Mouse (Mus musculus): ENCODE data around the gene Helz.

Gene Helz

GRCm38 (mm10) chr11:107724603-107725002 lies 176.9 kb downstream of the Helz start:
- no peak for DNase-seq (ENCODE audit: low read depth, low spot score)

GRCm38 (mm10) chr11:107728073-107728863 lies 180.5 kb downstream of the Helz start:
- no peak for DNase-seq (ENCODE audit: low read depth, low spot score)

GRCm38 (mm10) chr11:107729141-107729540 lies 181.4 kb downstream of the Helz start:
- DNase-seq (ENCODE audit: low read depth, low spot score), result no peak

DNA sequence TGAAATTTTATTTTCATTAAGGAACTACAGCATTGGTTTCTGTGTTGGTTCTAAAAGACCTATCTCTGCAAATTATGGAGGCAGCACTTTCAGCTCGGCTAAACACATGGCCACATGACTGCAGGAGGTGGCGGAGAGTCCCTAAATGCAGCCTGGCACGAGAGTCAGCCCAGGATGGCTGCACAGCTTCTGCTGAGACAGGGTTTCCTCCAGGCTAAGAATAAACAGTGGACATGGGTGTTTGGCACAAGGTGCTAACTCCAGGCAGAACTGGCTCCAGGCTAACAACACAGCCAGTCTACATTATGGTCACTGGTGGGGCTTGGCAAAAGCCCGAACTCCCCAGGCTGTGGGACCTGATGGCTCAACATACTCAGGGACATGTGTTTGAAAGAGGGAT lies 183.2 kb downstream of the Helz start:
- no peak for DNase-seq (ENCODE audit: low read depth, low spot score)

DNA sequence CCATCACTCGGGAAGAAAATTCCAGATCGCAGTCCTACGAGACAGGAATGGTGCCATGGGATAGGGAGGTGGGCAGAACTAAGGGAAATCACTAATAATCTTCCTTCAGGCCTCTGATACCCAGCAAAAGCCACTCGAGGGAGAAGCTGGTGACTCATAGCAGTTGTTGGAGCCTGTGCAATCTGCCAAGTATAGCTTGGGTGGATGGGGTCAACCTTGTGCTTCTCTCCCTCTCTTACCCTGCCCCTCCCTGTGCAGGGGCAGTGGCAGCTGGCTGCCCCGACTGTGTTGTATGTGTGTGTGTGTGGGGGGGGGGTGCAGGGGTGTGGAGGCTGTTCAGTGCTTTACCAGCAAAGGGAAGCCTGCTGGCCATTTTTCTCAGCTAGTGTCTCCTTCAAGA lies 183.8 kb downstream of the Helz start:
- DNase-seq (ENCODE audit: low read depth, low spot score), result no peak

GRCm38 (mm10) chr11:107734133-107734532 lies 186.4 kb downstream of the Helz start:
- DNase-seq (ENCODE audit: low read depth, low spot score), result no peak

- no peak for DNase-seq (ENCODE audit: low read depth, low spot score)
Measured at GRCm38 (mm10) chr11:107737886-107738285, 190.2 kb downstream of the Helz start.

DNA sequence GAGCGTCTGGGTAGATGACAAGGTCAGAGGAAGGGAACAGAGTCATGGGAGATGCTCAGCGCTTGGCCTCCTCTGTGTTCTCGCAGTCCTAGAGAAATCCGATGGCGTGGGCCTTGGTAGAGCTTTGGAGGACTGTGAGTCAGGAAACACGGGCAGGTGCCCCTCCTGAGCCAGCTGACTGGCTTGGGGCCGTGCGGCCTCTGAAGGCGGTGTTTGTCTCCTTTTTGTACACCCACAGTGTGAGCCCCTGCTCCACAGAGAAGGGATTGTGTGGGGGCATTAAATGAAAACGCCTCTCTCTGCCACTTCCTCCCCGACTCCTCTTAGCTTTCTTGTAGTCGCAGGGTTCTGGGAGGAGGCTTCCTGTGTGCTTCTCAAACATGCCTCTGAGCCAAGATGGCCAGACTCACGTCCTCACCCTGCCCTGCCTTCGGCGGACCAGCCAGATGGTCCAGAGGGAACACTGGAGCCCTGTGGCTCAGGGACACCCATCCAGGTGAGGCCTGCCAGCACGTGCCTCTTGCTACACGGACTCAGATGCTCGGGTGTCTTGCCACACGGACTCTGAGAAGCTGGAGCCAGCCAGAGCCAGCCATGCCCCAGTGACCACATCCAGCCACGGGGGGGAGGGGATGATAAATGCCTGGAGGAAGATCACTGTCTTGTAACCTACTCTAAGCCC lies 190.8 kb downstream of the Helz start:
- no peak for DNase-seq (ENCODE audit: low read depth, low spot score)

- DNase-seq (ENCODE audit: low read depth, low spot score), result no peak
Measured at GRCm38 (mm10) chr11:107743100-107743499, 195.4 kb downstream of the Helz start.

Measured in R1 (cell line).